Mouse (Mus musculus): ENCODE data around the gene Nelfa. TPM values are rescaled to one million over a fixed set of nuclear protein-coding genes. Genes with fewer than 3 reads are reported as not detected.

The Nelfa gene
- polyA plus RNA-seq, 1 experiment from 2014 or later = 25.8 TPM

DNA sequence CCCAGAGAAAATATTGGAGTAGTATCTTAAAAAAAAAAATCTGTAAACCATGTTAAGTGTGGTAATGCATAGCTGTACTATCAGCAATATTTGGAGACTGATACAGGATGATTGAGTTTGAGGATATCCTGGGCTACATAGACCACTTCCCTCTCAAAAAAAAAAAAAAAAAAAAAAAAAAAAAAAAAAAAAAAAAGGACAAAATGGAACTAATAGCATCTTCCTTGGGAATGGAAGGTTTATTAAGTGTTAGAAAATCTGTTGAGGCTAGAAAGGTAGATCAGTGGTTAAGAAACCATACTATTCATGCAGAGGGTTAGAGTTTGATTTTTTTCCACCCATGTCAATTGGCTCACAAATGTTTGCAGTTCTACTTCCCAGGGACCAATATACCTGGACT lies 78.5 kb downstream of the Nelfa start:
- Histone ChIP-seq H3K4me1 (ENCODE audit: control insufficient read depth in 2 of 2, insufficient read depth in 2 of 2, low read length in 2 of 2) (no peaks in the 10 kb centered on the region), H3K36me3 (ENCODE audit: control insufficient read depth, insufficient read depth, low read length) (peaks cover 88% of the 10 kb centered on the region), H3K4me3 (ENCODE audit: control insufficient read depth in 1 of 2, insufficient read depth in 1 of 2, low read depth in 1 of 2, low read length in 2 of 2) (no peak overlapping the region), H3K9ac (ENCODE audit: low read length) (no peak overlapping the region), H3K9me3 (ENCODE audit: control insufficient read depth, low read length) (no peaks in the 10 kb centered on the region; the same call in 1 of the 2 replicates), H3K27ac (replicated peaks in 1 of 2; ENCODE audit: control insufficient read depth in 1 of 2, insufficient read depth in 1 of 2, low read depth in 2 of 2, low read length in 2 of 2) (no peak overlapping the region), H3K27me3 (ENCODE audit: control insufficient read depth, insufficient read depth, low read length) (no peaks in the 10 kb centered on the region), H3K4me2 (ENCODE audit: low read length) (no peak overlapping the region)
- ATAC-seq (ENCODE audit: insufficient number of reproducible peaks, insufficient read depth, low FRiP score, low read depth) = no peak

DNA sequence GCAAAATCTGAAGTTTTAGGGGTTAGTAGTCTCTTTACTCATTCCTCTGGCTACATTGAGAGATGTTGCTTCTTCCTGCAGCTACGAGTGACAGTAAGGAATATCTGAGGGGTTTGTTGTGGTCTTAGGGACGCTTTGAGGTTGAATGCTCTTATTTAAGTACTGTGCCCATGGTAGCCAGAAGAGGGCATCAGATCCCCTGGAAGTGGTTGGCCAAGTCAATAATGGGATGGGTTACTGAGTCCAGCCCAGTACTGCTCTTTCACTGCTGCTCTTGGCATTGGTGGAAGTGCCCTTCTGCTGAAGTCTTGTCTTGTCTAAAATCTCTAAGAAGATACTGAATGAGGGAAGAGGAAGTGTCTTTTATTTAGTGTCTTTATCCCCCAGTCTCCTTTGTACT lies 82.2 kb downstream of the Nelfa start:
- 82% methylated on average over 2 of the region's 2 CpGs for WGBS
- no peak for ATAC-seq (ENCODE audit: insufficient number of reproducible peaks, insufficient read depth, low FRiP score, low read depth)

GRCm38 (mm10) chr5:33853086-33853485 lies 83.1 kb downstream of the Nelfa start:
- no peaks in the 10 kb centered on the region for H3K9me3 ChIP-seq (ENCODE audit: control insufficient read depth, low read length)
- no peak overlapping the region for H3K9ac ChIP-seq (ENCODE audit: low read length)
- H3K27ac ChIP-seq (replicated peaks in 1 of 2; ENCODE audit: control insufficient read depth in 1 of 2, insufficient read depth in 1 of 2, low read depth in 2 of 2, low read length in 2 of 2) = no peak overlapping the region
- H3K4me1 ChIP-seq (ENCODE audit: control insufficient read depth in 2 of 2, insufficient read depth in 2 of 2, low read length in 2 of 2) = no peaks in the 10 kb centered on the region
- H3K27me3 ChIP-seq (ENCODE audit: control insufficient read depth, insufficient read depth, low read length) = no peaks in the 10 kb centered on the region
- WGBS = 92% methylated on average over 1 of the region's 1 CpGs
- ATAC-seq (ENCODE audit: insufficient number of reproducible peaks, insufficient read depth, low FRiP score, low read depth) = no peak
- H3K36me3 ChIP-seq (ENCODE audit: control insufficient read depth, insufficient read depth, low read length) = peaks cover 60% of the 10 kb centered on the region
- H3K4me2 ChIP-seq (ENCODE audit: low read length) = no peak overlapping the region
- no peak overlapping the region for H3K4me3 ChIP-seq (ENCODE audit: control insufficient read depth in 1 of 2, insufficient read depth in 1 of 2, low read depth in 1 of 2, low read length in 2 of 2)

More for the DNA sequence above, 82.2 kb downstream of the Nelfa start:
- no peak overlapping the region for H3K27ac ChIP-seq (replicated peaks in 1 of 2; ENCODE audit: control insufficient read depth in 1 of 2, insufficient read depth in 1 of 2, low read depth in 2 of 2, low read length in 2 of 2)
- H3K9me3 ChIP-seq (ENCODE audit: control insufficient read depth, low read length) = no peaks in the 10 kb centered on the region
- H3K9ac ChIP-seq (ENCODE audit: low read length) = no peak overlapping the region
- H3K27me3 ChIP-seq (ENCODE audit: control insufficient read depth, insufficient read depth, low read length) = no peaks in the 10 kb centered on the region
- H3K36me3 ChIP-seq (ENCODE audit: control insufficient read depth, insufficient read depth, low read length) = peaks cover 69% of the 10 kb centered on the region
- H3K4me3 ChIP-seq (ENCODE audit: control insufficient read depth in 1 of 2, insufficient read depth in 1 of 2, low read depth in 1 of 2, low read length in 2 of 2) = no peak overlapping the region
- no peaks in the 10 kb centered on the region for H3K4me1 ChIP-seq (ENCODE audit: control insufficient read depth in 2 of 2, insufficient read depth in 2 of 2, low read length in 2 of 2)
- H3K4me2 ChIP-seq (ENCODE audit: low read length) = no peak overlapping the region

DNA sequence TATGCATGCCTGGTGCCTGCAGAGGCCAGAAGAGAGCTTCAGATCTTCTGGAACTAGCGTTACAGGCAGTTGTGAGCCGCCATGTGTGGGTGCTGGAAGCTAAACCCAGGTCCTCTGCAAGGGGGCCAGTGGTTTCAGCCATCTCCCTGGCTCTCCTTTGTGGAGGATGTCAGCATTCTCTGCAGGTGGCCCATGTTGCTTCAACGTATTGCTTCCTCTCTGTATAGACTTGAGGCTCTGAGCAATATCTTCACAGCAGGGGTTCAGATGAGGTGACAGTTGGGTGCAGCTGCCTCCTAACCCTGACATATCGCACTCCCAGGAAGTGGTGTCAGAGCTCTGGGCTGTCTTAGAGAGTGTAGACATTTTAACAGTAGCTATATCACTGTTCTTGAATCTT lies 84.7 kb downstream of the Nelfa start:
- Histone ChIP-seq H3K36me3 (ENCODE audit: control insufficient read depth, insufficient read depth, low read length) (peaks cover 55% of the 10 kb centered on the region), H3K4me2 (ENCODE audit: low read length) (no peak overlapping the region), H3K9ac (ENCODE audit: low read length) (no peak overlapping the region), H3K4me3 (ENCODE audit: control insufficient read depth in 1 of 2, insufficient read depth in 1 of 2, low read depth in 1 of 2, low read length in 2 of 2) (no peak overlapping the region), H3K27me3 (ENCODE audit: control insufficient read depth, insufficient read depth, low read length) (no peaks in the 10 kb centered on the region), H3K27ac (replicated peaks in 1 of 2; ENCODE audit: control insufficient read depth in 1 of 2, insufficient read depth in 1 of 2, low read depth in 2 of 2, low read length in 2 of 2) (no peak overlapping the region), H3K9me3 (ENCODE audit: control insufficient read depth, low read length) (no peaks in the 10 kb centered on the region), H3K4me1 (ENCODE audit: control insufficient read depth in 2 of 2, insufficient read depth in 2 of 2, low read length in 2 of 2) (no peaks in the 10 kb centered on the region)
- WGBS = 94% methylated on average over 4 of the region's 4 CpGs
- ATAC-seq (ENCODE audit: insufficient number of reproducible peaks, insufficient read depth, low FRiP score, low read depth) = no peak

Small RNAs within 50 kb of the gene (microRNA-seq; reads per million reads assigned to microRNA genes)
- not detected for gene Mir7024

Other genes with a start within 250 kb of the Nelfa start
- gene Fgfr3, start 214.7 kb downstream of the Nelfa start, polyA plus RNA-seq (2014; fragmentation: Nextera tagmentation; extraction: Ambion mirVana) = 2.7 and 3.1 TPM in 2 replicates
- 43.5 and 45.0 TPM in 2 replicates for gene Letm1, start 153.6 kb downstream of the Nelfa start, polyA plus RNA-seq (2014; fragmentation: Nextera tagmentation; extraction: Ambion mirVana)
- 37.5 and 37.7 TPM in 2 replicates for gene Nsd2, start 115.7 kb downstream of the Nelfa start, polyA plus RNA-seq (2014; fragmentation: Nextera tagmentation; extraction: Ambion mirVana)
- 49.5 and 66.7 TPM in 2 replicates for gene Gm1673, start 47.0 kb upstream of the Nelfa start, polyA plus RNA-seq (2014; fragmentation: Nextera tagmentation; extraction: Ambion mirVana)
- 0.57 and 0.66 TPM in 2 replicates for gene Nat8l, start 59.6 kb upstream of the Nelfa start, polyA plus RNA-seq (2014; fragmentation: Nextera tagmentation; extraction: Ambion mirVana)
- gene Poln, start 233.0 kb upstream of the Nelfa start, polyA plus RNA-seq (2014; fragmentation: Nextera tagmentation; extraction: Ambion mirVana) = 0.47 and 1.0 TPM in 2 replicates
- gene Haus3, start 233.1 kb upstream of the Nelfa start, polyA plus RNA-seq (2014; fragmentation: Nextera tagmentation; extraction: Ambion mirVana) = 18.4 and 20.0 TPM in 2 replicates

Data from heart, embryonic 14.5 days (tissue).